Mouse (Mus musculus): ENCODE measurements at regions not wholly inside any gene's neighbourhood (a gene's known extent, or its start where the extent isn't known, plus 50 kb on each side); places are given as distances from the start of the nearest gene placed in this dataset.
"Not testable (repeated sequence)": the region's sequence is repeated elsewhere in the genome, so short reads cannot be mapped to it uniquely, and the experiment has no call there.

DNA sequence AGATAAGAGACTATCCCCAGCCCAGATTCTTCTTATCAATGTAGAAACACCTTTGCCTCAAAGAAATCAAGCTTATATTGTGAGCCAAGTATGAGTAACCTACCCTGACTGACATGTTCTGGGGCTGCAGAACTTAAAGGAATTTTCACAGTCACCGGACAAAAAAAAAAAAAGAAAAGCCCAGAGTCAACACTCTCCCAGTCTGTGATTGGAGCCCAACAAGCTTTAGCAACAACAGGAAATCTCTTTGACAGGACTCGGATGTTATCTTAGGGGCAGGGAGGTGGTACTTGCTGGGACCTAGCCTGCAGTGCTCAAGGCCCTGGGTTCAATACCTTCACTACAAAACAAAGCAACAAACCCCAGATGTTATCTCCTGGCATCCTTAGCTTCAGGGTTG lies 114.2 kb downstream of the Nectin1 start:
- DNase-seq = no peak

DNA sequence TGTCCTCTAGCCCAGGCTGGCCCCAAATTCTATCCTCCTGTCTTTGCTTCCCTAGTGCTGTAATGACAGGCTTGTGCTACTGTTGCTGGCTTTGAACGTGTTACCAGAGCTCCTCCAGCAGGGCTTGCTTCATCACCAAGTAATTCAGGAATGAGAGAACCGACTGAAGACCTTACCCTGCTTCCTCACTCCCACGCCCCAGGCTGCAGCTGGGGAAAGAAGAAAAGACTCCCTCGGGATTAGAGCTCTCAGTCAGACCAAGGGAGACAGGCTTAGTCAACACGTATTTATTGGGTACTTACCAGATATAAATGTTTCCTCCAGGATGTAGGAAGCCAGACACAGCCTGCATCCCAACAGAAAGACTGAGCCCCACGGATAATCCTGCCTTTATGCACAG lies 115.0 kb downstream of the Nectin1 start:
- DNase-seq = no peak

DNA sequence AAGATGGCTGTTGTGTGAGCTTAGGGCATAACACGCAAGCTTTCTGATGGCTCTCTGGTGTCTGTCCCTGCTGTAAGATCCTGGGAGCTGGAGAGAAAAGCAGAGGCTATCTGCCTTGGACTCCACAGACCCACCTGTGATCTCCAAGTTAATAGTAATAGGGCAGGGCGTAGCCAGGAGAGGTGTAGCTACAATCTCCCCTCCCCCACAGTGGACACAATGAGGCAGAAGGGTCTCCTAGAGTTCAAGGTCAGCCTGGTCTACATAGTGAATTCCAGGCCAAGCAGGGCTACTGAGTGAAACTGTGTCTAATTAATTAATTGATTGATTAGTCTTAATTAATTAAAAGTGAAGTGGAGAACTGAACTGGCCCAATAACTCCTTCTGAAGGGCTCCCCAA lies 116.5 kb downstream of the Nectin1 start:
- DNase-seq = no peak

DNA sequence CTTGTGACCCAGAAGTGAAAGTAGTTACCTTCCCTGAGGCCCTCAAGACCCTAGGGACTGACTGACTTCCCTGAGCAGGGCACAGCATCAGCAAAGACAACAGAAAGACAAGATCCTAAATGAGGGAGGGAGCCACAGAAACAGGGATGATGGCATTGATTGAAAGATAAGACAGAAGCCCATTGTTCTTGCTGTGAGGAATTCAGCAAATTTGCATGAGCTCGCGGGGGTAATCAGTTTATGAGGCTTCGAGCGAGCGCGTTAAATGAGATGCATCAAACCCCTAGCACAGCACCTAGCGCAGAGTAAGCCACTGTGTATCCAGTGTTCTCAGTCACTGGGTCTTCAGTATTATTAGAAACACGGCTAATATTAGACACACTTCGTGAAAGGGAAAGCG lies 117.6 kb downstream of the Nectin1 start:
- DNase-seq = no peak

DNA sequence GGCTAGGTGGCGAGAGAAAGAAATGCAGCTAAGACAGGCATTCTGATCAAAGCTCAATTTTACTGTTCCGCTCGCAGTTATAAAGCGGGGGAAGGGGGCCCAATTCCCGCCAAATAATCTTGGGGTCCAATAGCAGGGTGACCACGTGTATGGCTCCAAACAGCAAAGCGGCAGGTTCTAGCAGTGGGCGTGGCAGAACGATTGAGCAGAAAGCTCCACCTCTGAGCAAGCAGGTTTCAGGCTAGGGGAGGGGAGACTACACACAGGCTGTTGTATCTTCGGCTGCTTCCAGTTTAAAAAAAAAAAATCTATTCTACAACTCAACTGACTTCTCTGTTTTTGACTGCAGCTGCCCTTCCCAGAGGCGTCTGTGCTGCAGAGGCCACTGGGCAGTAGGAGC lies 118.2 kb downstream of the Nectin1 start:
- DNase-seq = not testable (repeated sequence)

DNA sequence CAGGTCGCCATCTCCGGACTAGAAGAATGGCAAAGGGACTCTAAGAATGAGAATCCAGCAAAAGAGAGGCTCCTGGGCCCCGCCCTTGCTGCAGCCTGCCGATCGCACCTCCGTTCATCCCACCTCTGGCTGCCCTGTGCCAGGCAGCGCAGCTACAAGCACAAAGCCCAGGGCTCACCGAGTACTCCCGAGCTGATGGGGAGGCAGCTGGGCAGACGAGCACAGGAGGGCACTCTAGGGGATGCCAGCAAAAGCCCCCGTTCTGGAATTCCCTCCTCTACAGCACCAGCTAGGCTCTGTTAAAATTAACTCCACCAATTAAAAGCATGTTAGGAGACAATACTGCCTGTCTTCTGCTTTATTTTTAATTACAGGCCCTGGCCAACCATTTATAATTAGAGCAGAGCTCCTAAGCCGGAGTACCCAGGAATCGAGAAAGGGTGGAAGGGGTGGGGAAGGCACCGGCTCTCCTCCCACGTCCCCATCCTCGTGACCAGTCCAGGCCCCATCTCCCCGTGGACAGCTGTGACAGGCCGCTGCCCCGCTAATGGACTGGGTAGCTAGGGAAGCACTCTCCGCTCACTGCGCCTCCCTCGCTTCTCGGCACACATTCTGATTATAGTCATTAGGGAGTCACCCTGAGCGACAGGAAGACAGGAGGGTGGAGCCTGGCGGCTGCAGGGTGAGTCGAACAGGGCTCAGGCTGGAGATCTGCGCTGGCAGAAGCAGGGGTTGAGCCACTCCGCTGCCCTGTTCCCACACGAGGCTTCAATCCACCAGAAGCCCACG lies 120.0 kb downstream of the Nectin1 start:
- peak; percentile 2 for DNase-seq

DNA sequence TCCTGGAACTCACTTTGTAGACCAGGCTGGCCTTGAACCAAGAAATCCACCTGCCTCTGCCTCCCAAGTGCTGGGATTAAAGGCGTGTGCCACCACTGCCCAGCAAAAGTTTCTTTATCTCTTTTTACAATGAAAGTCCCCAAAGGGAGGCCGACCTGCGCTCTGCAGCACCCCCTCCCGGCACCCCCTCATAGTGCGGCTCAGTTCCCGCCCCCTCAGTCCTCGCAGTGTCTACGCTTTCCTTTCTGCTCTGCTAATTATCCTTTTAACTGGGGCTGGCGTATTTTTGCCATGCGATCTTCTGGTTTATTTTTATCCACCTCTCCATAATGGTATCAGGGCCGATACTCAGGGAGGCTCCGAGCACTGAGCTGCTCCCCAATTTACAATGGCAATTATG lies 123.0 kb downstream of the Nectin1 start:
- DNase-seq = no peak

DNA sequence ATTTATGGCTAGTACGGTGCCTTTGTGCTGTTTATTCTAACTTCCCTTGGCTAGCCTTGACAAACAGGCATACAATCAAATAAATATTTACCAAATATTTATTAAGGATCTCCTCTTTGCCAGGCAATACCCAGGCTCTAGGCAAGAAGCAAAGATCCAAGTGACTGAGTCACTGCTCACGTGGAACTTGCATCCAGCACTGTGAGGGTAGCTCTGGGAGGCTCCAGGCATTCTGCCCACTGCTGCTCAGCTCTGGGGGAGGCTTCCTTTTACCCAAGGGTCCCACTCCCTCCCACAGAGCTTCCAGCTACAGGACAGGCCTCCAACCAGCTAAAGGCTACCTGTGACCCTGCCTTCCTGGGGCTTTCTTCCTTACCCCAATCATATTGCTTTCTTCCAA lies 130.1 kb downstream of the Nectin1 start:
- DNase-seq = no peak

DNA sequence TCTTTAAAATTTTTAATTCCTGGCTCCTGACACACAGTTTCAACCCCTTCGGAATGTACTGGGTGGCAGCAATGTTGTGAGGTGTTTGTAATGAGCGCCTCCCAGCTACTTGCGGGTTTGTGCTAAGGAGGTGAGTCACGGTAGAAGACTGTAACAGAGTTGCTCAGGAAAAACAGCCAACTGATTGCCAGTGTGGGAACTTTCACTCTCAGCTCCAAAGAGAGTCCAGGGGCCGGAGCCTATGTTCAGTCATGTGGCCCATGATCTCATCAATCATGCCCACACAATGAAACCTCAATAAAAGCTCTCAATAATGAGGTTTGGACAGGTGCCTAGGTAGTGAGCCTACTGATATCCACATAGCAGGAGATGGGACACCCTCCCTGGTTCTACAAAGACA lies 130.5 kb downstream of the Nectin1 start:
- no peak for DNase-seq

DNA sequence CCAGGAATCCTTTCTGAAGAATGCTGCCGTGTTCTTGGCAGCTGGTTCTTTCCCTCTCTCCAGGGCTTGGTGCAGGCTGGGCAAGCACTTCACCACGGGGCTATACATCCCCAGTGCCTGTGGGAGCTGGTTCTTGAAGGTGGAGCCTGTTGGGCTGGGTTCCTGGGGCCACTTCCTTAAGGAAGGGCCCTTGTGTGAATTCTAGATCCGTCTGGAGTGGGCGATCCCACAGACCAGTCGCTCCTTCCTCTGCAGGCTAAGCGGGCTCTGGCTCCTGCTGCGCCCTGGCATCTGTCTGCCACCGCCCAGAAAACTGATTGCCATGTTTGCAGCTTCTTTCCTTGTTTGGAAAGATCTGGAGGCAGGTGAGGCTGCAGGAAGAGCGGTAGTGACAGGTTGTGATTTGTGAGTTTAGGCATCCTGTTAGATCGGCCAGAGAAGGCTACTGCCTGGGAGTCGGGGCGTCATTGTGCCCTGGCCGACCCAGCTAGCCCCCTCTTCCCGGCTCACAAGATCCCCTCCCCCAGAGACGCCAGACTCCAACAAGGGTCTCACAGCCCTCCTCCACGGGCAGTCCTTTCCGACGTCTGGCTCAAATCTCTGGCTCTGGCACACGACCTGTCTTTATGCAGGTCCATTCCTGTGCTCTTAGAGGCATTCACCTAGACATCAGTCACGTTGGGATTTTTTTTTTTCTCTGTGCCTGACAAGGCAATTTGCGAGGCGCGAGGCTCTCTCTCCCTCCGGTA lies 135.6 kb downstream of the Nectin1 start:
- no peak for DNase-seq

DNA sequence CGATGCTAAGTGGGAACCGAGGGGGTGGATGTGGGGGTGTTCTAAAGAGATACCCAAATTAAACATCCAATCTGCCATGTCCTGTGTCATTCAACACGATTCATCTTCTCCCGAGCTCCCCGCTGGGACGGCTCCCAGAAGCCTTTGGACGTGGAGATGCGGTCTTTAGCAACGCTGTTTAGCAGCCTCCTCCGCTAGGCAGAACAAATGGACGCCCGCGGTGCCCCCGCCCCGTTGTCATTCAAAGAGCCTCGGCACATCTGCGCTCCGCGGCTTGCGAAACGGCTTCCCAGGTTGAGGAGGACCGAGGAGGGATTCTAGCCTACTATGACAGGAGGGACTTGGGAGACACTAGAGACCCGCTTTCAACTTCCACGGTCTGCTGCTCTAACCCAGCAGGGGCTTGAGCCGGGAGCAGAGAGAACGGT lies 136.2 kb downstream of the Nectin1 start:
- DNase-seq = no peak

DNA sequence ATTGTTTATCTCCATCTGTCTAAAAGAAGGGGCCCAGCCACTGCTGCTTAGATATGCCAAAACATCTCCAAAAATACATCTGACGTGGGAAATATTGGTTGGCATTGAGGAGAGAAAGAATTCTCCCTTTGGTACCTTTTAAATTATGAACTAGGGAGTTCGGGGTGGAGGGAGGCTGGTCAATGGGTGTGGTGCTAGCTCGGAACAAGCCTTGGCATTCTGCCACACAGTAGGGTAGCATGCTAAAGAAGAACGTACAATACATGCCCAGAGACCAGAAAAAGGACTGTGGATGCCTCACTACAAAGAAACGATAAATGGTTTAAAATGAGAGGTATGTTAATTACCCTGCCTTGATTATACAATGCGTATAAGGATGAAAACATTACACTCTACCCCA lies 149.3 kb downstream of the Nectin1 start:
- DNase-seq = no peak

DNA sequence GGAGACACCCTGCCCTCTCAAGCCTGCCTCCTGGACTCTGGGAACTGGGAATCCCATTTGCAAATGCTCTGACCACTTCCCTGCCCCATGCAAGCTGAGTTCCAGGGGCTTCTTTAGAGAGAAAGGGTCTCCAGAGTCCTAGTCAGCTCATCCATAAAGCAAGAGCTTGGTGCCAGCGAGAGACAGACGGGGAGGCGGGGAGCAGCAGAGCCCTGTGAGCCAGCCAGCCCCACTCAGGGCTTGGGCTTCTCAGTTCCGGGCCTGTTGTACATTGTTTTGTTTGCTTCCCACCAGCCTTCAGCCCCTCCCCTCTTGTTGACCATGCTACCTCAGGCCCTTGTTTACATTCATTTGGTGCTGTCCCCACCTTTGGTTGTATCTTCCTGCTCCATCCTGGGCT lies 143.9 kb upstream of the Thy1 start:
- no peak for DNase-seq

DNA sequence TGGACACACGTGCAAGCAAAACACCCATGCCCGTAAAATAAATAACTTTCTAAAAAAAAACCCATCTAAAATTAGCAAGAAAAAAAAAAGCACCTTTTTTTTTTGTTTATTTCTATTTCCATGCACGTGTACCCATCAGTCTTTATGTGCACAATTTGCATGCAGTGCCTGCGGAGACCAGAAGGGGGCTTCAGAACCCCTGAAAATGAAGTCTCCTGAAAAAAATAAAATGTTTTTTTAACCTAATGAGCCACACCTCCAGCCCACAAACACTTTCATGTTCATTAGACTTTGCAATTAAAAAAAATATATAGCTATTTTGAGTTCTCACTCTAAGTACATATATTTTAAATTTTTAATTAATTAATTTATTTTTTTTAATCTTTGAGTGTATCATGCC lies 134.9 kb upstream of the Thy1 start:
- no peak for DNase-seq

DNA sequence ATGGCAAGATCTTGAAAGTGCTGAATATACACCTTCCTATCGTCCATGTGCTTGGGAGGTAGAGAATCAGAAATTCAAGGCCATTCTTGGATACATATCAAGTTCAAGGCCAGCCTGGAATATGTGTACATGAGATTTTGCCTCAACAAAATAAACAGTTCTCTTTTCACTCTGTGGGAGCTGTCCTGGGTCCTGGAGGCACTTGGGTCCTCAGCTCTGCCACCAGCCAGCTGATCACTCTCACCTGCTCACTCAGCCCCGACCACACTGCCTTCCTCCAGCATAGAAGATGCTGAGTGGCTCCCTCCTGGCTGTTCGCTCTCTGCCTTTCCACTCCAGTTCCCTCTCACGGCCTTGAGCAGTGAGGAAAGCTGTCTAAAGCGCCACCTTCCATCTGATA lies 128.2 kb upstream of the Thy1 start:
- DNase-seq = no peak

DNA sequence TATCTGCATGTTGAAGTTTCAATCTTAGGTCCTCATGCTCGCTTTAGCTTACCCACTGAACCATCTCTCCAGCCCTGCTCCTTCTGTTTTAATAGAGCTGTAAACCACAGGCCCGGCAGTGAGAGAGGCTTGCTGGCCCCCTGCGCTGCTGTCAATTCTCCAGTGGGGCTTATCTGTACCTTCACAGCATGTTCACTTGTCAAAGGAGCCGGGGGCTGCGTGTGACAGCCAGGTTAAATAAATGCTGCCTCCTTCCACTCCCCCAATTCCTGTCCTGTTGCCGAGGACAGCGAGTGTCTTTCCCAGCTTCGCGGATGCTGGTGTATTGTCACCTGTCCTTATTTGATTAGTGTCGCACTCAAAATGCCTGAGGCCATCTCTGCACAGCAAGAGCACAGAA lies 125.7 kb upstream of the Thy1 start:
- no peak for DNase-seq

DNA sequence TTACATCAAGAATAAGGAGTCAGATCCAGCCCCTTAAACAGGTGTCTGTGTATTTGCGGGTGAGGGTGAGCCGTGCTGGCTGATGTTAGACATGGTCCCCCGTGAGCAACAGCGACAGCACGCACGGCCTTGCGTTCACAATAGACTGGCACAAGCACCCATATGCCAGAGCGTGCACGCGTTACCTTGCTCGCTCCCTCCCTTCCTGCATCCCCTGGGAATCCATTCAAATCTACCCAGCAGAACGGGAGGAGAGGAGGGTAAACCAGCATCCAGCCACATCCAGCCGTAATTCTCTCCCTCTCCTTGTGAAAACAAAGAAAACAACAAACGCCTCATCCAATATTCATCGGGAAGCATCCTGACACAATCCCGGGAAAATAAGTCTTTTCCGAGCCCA lies 124.2 kb upstream of the Thy1 start:
- DNase-seq = no peak

DNA sequence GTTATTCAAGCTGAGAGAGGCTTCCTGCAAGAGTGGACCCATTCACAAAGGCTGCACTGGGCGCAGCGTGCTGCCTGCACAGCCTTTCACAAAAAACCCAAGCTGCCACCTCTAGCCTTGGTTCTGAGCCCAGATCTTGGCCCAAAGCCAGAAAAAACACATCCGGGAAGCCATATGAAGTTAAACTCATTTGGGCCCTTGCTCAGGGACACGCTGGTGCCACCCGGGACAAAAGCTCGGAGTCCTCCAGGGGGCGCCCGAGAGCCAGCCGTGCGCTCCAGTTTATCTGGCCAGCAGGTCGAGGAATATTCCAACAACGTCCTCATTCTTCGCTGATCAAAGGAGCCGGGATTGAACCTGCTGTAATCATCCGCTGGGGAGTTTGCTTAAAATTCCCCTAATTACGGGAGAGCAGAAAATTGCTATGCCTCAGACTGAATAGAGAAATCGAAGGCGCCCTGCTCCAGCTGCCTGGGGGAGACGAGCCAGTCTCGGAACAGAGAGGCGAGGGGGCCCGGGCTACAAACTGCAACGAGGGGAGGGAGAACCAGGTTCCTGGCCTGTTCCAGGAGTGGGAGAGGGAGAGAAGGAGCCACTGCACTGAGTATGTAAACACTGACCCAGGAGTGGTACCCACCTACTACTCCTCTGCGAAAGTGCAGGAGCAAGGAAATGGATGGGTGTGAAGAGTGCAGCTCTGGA lies 123.0 kb upstream of the Thy1 start:
- DNase-seq = peak; percentile 78

DNA sequence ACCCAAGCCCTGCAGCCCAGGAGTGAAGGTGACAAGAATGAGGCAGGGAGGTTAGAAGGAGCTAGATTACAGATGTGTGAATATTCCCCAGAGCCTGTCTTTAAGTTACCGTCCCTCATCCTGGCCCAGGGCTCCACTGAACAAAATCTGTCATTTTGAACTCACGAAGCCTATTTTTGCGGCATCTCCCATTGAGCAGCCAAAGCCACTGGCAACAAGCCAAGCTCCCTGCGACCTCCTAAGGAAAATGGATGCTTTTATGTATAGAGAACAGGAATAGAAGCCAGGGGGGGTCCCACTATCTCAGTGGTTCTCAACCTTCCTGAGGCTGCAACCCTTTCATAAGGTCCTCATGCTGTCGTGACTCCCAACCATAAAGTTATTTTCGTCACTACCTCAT lies 121.0 kb upstream of the Thy1 start:
- no peak for DNase-seq

DNA sequence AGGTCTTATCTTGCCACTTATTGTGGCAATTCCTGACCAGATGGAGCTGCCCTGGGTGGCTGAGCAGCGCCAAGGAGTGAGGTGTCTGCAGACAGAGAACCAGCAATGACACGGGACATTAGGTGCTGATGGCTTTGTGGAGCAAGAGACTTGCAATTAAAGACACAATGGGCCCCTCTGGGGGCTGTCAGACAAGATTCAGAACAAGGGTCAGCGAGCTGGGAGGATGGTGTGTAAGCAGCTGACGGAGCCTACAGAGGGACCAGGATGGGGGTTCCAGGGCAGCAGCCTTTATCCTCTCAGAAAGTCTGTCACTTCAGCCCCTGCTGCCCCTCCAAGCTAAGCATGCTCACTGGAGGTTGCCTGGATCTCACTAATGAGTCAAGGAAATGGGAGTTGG lies 120.1 kb upstream of the Thy1 start:
- DNase-seq = no peak

DNA sequence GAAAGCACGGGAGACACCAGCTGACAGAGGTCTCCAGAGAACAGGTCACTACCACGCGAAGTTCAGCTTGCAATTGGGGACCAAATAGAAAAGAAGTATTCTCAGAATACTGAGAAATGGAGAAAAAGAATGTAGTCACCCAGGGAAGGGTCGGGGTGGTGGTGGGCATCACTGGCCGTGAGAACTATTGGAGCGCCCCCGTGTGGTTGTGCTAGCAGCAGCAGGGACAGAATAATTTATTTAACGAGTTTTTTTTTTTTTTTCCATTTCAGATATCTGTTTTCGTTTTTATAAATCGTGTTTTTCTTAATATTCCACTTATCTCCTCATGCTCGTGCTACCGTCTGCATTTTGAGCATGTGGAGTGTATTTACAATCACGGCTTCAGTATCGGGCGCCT lies 118.4 kb upstream of the Thy1 start:
- no peak for DNase-seq

DNA sequence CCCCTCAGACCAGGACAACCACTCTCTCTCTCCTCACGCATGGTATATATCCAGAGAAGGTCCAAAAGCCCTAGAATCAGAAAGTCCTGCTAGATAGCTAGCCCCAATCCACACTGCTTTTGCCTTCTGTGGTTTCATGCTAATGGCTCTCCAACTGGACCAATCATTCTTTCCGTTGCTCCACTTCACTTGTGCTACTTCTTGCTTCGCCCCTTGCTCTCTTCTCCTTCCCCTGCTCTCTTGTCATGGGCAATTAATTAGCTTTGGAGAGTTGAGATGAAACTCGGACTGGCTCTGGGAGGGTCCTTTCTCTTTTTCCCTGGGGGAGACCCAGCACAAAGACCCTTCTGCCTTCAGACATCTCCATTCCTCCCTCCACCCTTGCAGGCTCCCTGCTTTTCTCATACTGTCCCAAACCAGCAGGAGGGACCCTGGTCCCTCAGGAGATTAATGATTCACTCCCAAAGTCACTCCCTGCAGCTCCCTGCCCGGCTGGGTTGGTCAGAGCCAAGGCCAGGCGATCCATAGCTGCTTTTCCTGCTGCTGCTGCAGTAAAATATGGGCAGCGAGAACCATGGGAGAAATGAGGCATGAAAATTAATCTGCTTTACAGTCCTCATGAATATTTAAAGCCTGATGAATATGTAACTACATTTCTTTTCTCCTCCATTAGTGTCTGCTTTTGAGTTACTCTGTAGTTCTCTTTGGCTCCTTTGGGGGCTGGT lies 113.7 kb upstream of the Thy1 start:
- peak; percentile 36 for DNase-seq

DNA sequence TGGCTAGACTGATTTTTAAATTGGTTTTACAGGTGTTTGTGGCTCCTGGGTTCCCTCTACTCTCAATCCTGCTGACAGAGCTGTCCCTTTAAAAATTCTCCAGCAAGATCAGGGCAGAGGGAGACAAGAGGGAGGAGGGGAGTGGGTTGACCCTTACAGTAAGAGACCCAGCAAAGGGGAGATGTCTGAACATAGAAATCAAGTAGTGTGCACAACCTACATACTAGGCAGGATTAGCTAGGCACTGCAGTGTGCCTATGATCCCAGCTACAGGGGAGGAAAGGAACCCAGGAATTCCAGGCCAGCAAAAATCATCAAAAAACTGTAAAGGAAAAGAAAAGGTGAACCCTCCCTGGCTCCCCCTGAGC lies 113.2 kb upstream of the Thy1 start:
- no peak for DNase-seq

All from kidney, adult 9 months (tissue).